Mouse (Mus musculus) urinary bladder, postnatal 10 days (tissue): ENCODE results near the gene Rbsn.

Source experiments
- DNase-seq: peaks from one replicate; pipeline ENCODE4 v3.0.0; 2022; ENCODE audit warnings: low spot score

The Rbsn gene

DNA sequence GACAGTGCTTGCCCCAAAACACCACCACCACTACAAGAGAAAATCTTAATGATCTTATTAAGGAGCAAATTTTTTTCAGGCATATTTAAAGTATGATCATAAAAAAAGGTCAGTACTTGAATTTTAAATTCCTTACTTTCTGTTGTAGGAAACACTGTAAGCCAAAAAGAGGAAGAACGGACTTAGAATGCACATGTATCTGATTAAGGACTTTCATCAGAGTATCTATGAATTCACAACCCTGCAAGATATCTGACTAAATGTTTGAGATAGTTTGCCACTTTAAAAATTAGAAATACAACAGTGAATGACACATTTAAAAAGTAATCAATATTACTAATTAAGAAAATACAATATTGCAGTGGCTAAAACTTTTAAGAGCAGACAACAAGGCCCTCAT, 38.3 kb downstream of the Rbsn start:
- no peak for DNase-seq

DNA sequence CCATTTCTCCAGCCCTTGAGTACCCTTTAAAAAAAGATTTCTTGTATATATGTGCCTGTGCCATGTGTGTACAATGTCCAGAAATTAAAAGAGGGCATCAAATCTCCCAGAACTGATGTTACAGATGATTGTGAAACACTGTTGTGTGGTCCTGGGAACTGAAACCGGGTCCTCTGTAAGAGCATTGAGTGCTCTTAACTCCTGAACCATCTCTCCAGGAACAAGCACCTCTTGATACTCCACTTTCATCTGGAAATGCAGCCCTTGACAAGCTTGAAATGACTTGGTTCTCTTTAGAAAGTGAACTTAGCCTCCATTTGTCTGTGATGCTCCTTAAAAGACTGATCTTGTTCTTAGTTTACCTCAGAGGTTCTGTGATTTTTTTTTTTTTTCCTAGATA, 52.0 kb downstream of the Rbsn start:
- no peak for DNase-seq

DNA sequence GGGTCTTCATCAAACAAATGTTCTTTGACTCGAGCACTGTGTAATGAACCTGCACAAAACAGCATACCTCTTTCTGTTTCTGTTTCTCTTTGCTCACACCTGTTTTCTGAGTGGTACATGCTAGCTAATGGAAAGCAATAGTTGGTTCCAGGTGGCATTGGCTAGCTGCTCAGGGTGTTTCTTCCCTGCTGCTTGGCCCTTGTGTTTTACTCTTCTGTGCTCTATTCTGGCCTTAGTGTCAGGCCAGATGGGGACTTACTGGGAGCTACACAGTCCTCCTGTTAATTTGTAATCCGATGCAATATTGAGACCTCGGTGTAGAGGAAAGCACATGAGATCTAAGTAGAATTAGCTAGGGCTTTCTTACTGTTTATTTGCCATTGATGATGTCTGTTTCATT, 55.9 kb downstream of the Rbsn start:
- DNase-seq = no peak

DNA sequence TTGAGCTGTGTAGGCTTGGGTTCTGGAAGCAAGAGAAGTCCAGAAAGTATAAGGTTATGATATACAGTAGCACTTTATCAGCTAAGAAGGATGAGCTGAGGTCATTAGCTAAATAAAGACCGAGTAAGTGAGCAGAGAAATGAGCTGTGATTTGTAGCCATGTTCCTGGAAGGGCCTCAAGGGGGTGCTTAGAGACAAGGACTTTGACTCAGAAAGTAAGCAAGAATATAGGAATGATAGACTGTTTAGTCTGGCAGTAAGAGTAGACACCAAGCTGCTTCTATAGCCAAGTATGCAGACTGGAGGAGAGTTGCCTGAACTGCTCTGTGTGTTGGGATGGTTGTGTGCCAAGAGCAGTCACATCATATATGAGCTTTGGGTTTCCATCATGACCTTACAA, 61.0 kb downstream of the Rbsn start:
- DNase-seq = no peak

DNA sequence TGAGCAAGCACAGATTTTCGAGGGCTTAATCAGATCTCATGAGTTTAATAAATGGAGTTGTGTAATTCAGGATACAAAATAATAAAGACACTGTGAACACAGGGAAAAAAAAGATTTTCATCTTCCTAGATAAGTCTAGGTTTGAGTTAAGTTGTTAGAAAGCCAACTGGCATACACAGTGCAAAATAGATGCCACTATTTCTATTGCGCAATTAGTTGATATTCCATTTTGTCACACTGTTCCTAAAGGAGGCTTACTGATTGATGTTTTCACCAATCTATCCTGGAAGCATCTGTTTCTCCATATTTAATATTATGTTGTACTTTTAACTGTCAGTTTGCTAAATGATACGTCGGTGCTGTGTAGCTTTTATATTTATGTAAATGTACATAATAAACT, 68.8 kb downstream of the Rbsn start:
- DNase-seq = no peak
